Mouse (Mus musculus) ES-Bruce4 (cell line): ENCODE measurements around the gene Slc13a3.

ENCODE experiments used
- CTCF ChIP-seq: IDR thresholded peaks from one replicate; pipeline ENCODE4 v1.8.1; 2011; ENCODE audit warnings: low read depth, low read length
- POLR2A ChIP-seq: IDR thresholded peaks from one replicate; pipeline ENCODE4 v1.8.1; 2011; ENCODE audit warnings: low read length; ENCODE audit not compliant: insufficient read depth

GRCm38 (mm10) chr2:165360861-165361260 is 112.2 kb downstream of the Slc13a3 start:
- TF ChIP-seq CTCF (peak; percentile 84), POLR2A (no peak)
